Mouse (Mus musculus) spleen, postnatal 0 days (tissue): ENCODE measurements around the gene Defa32. TPM values are rescaled to one million over a fixed set of nuclear protein-coding genes. Genes with fewer than 3 reads are reported as not detected.

Experiments used
- polyA plus RNA-seq: library from polyadenylated mRNA; unstranded; fragments of >200 nt; fragmentation: Nextera tagmentation; extraction: Ambion mirVana; gene quantifications from 2 replicates; pipeline ENCODE4 v1.2.1, GENCODE M21; 2015

Defa32 gene
- polyA plus RNA-seq, result not detected in 2 replicates

DNA sequence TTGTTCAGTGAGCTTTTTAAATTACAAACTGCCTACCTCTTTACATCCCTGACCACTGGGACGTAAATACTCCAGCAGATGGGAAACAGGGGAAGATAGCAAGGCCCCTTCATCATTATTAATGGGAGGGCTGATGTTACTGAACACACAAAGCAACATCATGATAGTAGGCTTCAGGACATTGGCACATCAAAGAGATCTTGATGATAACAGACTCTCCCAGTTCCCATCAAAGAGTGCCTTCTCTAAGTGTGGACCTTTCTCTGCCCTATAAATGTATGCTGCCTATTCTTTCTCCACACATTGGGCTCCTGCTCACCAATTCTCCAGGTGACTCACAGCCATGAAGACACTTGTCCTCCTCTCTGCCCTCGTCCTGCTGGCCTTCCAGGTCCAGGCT is at the start of gene Defa32:
TSS of gene Defa32 (plus strand) at position 301 of the 400 bp plus-strand sequence.

DNA sequence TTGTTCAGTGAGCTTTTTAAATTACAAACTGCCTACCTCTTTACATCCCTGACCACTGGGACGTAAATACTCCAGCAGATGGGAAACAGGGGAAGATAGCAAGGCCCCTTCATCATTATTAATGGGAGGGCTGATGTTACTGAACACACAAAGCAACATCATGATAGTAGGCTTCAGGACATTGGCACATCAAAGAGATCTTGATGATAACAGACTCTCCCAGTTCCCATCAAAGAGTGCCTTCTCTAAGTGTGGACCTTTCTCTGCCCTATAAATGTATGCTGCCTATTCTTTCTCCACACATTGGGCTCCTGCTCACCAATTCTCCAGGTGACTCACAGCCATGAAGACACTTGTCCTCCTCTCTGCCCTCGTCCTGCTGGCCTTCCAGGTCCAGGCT is 19.9 kb upstream of the Defa32 start, which contains the start of gene Defa20:
TSS of gene Defa20 (plus strand) at position 301 of the 400 bp plus-strand sequence.

GRCm38 (mm10) chr8:21565086-21565485 is 36.3 kb downstream of the Defa32 start, which contains the start of gene Defa37:
Defa37 (plus strand) TSS chr8:21565386.

Other genes starting within 250 kb of the Defa32 start
- gene Defa27, start 213.5 kb upstream of the Defa32 start, polyA plus RNA-seq, result not detected in 2 replicates
- gene Defa29, start 202.0 kb upstream of the Defa32 start, polyA plus RNA-seq, result not detected in 2 replicates
- not detected in 2 replicates for gene Defa2, start 150.5 kb upstream of the Defa32 start, polyA plus RNA-seq
- gene Defa33, start 137.2 kb upstream of the Defa32 start, polyA plus RNA-seq, result not detected in 2 replicates
- not detected in 2 replicates for gene Defa36, start 101.6 kb upstream of the Defa32 start, polyA plus RNA-seq
- not detected in 2 replicates for gene Gm7849, start 72.5 kb upstream of the Defa32 start, polyA plus RNA-seq
- not detected in 2 replicates for gene Defa20, start 19.8 kb upstream of the Defa32 start, polyA plus RNA-seq
- not detected in 2 replicates for gene Defa37, start 36.4 kb downstream of the Defa32 start, polyA plus RNA-seq
- gene Defa28, start 54.0 kb downstream of the Defa32 start, polyA plus RNA-seq, result not detected in 2 replicates
- not detected in 2 replicates for gene Gm7861, start 65.5 kb downstream of the Defa32 start, polyA plus RNA-seq
- not detected in 2 replicates for gene Defa26, start 89.2 kb downstream of the Defa32 start, polyA plus RNA-seq
- not detected in 2 replicates for gene Defa17, start 126.7 kb downstream of the Defa32 start, polyA plus RNA-seq
- gene Defa34, start 136.8 kb downstream of the Defa32 start, polyA plus RNA-seq, result not detected in 2 replicates
- not detected in 2 replicates for gene AY761184, start 174.6 kb downstream of the Defa32 start, polyA plus RNA-seq
- gene Defa24, start 205.5 kb downstream of the Defa32 start, polyA plus RNA-seq, result not detected in 2 replicates